Mouse (Mus musculus) embryo, embryonic 11.5 days (tissue): ENCODE data around the gene Fxyd7.
A peak's percentile ranks its signal among the peaks of the same experiment; 100 is the strongest.

ENCODE experiments used
- DNase-seq: peaks from one replicate; pipeline ENCODE4 v3.0.0-alpha.2; 2012; ENCODE audit warnings: low read depth, low spot score

The Fxyd7 gene

DNA sequence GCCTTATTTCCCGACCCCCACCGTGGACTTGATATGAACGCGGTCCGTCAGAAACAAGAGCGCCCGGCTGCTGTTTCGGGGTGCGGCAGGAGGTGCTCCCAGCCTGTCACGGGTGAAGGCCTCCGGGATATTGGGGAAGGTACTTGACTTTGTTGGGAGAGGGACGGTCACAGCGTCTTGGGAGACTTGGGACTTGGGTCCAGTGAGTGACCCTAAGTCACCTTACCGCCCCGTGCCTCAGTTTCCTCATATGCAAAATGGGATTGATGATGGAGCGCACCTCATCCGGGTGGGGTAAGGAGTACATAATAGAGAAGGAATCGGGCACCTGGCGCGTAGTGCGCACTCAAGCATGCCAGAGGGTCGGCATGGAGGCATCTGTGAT lies 976 bp upstream of the Fxyd7 start:
- no peak for DNase-seq

DNA sequence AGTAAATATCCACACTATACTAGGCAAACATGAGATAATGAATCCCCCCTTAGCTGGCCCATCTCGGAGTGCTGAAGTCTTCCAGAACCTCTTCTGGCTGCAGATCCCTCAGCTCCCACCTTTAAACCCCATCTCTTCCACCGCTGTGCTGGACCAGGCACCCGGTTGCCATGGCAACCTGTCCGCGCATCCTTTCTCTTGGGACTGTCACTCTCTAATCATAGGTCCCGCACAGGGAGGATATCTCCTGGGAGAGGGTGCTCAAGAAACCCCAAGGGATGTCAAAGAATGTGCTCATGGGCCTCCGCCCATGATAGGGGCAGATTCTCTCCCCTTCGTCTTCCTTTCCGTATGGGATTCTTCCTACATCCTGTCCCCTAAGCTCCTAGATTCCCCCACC lies 346 bp downstream of the Fxyd7 start:
- DNase-seq: no peak

DNA sequence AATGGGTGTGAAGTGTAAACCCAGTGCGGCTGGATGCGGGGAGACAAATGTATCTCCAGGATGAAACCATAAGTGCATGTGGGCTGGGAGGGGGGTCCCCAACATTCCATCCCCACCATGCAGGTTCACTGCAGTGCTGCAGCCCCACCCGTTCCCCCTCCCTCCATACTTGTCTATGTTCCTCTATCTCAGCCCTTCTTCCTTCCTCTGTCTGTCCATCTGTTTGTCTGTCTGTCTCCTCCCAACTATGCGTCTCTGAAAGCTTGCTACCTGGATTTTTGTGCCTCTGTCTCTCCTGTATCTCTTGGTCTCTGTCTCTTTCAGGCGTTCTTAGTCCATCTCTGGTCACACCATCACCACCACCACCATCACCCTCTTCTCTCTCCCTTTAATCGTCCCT lies 780 bp downstream of the Fxyd7 start:
- DNase-seq: no peak

DNA sequence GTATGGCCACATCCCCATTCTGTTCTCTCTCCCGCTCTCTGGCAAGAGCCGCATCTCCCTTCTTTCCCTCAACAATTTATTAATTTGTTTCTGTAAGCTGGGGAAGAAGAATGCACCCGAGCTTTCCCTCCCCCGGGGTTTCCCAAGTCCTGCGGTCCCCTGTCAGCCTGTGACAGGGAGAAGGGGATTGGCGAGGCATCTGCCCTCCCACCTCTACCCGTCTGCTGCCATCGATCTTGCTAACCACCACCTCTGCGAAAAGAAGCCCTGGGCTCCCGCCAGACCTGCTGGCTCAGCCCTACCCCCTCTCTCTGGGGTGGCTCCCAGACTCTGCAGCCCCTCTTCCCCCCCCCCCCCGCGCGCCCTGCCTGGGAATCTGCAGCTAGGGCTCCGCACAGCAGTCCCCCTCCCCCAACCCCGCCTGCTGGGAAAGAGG lies 1.4 kb downstream of the Fxyd7 start:
- DNase-seq: no peak

DNA sequence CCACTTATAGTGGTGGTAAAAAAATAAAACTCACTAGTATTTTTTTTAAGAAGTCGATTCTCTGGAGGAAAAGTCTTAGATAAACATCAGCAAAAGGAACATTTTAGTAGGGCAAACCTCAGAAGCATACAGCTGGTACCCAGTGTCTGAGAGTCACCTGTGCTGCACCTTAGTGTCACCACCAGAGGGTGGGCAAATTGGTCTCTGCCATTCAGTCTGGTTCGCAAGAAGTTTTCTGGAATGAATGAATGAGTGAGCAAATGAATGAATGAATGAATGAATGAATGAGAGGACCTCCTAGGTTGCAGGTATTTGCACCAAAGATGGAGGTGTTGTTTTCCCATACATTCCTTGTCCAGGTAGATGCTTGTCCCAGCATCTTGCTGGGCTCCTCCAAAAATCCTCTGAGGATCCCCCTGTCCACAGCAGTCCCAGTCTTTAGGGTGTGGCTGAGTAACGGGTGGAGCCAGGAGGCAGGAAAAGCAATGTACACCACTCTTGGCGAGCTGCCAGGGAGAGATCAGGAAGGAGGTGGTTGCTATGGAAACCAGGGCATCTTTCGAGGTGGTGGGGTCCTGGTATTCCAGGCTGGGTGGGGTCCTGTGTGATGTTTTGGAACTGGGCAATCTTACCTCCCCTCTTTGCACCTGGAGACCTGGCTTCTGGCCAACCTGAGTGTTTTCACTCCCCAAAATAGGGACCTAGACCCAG lies 2.0 kb downstream of the Fxyd7 start:
- DNase-seq: no peak

DNA sequence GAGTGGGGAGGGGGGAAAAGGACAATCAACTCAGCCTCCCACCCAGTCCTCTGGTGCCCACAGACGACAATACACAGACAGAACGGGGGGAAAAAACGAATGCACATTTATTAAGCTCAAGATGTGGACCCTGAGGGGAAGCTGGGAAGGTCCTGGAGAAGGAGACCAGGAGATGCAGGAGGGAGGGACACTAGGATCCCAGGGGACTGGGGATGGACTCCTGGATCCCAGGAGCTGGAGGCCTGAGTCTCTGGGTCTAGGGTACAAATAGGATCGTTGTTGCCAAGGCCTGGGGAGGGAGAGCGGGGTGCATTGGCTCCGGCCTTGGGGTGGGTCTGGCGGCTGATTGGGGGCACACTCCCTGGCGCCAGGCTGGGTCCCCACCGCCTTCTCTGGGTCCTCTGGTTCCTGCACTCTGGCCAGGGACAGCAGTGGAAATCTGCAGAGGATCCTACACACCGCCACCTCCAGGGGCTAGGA lies 8.8 kb downstream of the Fxyd7 start, which contains the start of gene Fxyd5:
Gene Fxyd5 (minus strand): TSS at position 51 of the 480 bp plus-strand sequence.
- DNase-seq: no peak

DNA sequence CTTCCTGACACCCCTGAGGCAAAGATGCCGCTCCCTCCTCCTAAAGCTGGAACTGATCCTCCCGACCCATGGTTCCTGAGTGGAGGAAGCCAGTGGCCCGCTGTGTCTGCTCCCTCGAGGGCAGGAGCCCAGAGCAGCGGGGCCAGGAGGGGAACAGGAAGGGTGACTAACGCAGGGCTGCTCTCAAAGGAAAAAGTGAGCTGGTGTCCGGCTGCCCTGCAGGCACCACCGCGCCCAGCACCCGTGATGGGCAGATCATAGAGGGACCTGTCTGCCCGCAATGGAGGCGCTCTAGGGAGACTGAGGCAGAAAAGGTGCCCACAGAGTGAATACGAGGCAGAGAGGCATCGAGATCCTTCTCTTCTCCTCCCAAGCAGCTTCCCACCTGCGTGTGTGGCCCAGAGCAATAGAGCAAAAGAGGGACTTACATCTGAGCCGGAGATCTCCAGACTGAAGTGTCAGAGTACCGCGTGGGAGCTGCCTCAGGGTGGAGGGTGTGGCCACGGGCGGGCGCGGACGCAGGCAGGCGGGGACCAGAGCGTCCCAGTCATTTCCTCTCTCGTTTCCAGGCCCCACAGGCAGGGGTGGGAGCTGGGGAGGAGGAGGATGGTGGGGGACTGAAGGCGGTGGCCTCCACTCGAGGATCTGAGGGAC lies 9.5 kb downstream of the Fxyd7 start:
- no peak for DNase-seq

DNA sequence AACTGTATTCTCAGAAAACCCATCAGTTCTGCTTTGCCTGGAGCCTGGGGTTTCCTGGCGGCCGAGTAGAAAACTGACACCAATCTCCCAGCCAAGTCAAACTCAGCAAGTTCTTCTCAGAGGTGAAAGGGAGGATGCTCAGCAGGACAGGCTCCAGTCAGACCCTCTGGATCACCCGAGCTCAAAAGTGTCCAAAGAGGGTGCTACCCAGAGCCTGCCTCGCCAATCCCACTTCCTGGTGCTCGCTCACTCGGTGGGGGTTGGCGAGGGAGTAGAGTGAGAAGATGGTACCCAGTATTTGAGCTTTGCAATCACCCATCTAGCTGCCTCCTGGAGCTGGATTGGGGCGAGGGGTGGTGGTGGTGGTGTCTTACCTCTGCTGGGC lies 10.3 kb downstream of the Fxyd7 start:
- DNase-seq: no peak

DNA sequence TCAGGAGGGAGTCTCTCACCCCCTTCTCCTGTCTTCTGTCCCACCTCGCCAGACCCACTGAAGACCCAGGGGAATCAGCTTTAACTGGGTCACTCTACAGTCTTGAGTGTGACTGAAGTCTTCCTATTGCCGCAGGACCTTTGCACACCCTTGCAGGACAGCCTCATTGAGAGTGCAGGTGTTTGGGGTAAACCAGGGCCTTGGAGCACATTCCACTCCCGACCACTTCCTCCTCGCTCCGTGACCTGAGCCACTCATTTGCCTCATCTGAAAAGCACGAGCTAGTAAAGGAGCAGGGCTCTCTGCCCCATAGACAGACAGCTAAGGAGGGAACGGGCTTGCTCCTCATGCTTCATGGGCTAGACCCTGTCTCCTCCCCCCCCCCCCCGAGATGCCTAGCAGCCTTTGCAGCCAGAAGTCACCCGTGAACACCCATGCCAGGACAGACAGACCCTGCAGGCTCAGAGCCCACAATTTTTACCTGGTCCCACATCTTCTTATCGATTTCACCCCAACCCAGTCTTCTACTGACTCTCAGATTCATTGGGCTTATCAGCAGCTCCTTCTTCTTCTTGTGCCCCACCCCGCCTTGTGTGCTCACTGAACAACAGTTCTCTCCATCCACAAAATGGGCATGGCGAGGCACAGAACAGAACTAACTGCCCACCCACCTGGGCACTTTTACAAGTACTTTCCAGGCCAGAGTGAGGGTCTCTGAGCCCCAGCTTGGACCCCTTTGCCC lies 10.8 kb downstream of the Fxyd7 start:
- DNase-seq: no peak

DNA sequence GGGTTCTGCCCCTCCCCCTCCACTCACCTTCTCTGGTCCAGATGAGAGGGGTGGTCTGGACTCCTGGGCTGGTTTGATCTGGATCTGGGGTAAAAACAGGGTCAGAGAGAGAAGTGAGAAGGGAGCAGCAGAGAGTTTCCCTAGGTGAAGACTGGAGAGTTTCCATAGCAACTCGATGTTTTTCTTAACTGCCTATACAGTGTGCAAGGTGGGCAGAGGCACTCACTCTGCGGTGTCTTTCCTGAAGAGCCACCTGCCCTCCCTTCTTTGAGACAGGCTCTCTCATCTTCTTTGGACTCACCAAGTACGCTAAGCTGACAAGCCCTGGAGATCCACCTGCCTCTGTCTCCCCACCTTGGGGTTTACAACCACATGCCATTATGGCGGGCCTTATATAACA lies 12.3 kb downstream of the Fxyd7 start:
- DNase-seq: no peak

DNA sequence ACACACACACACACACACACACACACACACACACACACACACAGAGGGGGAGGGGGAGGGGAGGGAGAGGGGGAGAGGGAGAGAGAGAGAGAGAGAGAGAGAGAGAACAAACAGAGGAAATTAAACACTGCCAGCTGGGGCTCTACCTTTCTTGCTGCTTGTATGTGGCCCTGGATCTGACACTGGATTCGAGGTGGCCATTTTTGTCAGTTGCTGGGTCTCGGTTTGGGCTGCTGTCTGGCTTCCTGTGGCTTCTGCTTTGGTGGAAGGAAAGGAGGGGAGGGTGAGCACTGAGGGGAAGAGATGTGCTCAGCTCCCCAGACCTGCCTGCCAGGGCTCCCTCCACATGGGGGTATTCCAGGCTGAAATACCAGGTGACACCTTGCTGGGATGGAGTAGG lies 13.6 kb downstream of the Fxyd7 start:
- DNase-seq: no peak

DNA sequence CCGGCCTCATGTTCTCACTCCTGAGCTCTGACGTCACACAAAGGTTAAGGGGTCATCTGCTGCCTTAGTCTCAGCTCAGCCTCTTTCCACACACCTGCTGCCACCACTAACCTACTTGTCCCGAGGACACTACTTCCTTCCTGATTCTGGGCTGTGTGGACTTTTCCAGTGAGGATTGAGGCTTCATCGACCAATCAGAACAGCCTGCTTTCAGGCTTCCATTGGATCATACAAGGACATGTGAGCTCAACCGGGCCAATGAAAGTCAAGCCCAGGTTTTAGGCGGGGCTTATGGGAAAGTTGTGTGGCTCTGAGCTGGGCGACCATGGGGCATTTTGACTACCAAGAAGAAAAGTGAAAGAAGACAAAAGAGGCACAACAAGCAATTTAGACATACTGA lies 14.3 kb downstream of the Fxyd7 start:
- DNase-seq: no peak

DNA sequence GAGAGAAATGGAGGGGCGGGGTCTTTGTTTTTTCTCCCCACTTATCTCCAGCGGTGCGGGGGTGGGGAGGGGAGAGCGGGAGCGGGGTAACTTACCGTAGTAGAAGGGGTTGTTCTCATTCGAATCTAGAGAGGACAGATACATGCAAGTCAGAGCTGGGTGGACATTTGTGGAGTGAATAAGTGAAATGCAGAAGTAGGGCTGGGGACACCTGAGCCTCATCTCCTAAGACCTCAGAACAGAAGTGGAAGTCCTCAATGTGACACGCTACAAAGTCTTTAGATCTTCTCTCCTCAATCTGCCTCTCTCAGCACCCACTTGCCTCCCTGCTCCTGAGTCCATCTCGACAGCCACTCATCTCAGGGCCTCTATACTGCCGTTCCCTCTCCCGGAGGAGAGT lies 16.0 kb downstream of the Fxyd7 start:
- no peak for DNase-seq

DNA sequence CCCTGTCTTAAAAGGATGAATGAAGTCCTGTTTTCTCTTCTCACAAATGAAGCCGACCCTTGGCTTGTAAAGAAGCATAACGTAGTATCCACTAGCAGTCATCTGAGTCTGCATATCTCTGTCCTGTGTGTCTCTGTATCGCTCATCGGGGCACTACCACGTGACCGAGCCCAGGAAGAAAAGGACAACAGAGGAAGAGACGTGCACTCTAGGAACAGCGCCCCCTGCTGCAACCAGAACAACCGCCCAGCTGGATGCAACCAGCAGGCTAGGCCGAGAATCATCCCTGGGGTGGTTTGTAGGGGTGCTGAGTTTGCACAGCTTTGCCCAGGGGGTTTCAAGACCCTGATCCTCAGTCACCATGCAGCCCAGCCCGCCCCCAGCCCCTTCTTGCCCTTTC lies 16.5 kb downstream of the Fxyd7 start:
- no peak for DNase-seq

DNA sequence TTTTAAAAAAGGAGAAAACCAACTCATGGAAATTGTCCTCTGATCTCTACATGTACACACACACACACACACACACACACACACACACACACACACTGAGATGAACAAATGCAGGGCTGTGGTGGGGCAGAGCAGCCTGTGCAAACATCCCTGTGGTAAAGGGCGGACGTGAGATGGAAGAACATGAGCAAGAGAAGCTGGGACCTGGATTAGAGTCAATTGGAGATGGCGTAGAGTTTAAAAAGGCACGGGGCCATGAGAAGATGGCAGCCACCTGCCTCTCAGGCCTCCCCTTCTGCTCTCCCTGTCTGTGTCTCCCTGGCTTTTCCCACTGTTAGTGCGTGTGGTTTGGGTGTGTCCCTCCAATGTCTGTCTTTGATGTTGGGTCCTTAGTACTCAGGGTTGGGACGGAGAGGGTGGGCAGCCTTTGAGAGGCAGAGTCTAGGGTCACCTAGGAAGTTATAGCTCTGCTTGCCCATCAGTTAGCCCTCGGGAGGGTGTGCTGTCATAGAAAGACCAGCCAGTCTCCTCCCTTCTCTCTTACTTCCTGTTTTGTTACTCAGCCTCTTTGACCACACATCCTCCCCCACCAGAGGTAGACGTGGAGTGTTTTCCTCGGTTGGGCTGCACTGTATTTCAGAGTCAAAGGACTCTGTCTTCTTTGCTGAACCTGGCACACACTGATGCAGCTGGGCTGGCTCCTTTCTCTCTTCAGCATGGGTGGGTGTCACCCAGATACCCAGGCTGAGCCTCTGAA lies 17.7 kb downstream of the Fxyd7 start:
- no peak for DNase-seq

DNA sequence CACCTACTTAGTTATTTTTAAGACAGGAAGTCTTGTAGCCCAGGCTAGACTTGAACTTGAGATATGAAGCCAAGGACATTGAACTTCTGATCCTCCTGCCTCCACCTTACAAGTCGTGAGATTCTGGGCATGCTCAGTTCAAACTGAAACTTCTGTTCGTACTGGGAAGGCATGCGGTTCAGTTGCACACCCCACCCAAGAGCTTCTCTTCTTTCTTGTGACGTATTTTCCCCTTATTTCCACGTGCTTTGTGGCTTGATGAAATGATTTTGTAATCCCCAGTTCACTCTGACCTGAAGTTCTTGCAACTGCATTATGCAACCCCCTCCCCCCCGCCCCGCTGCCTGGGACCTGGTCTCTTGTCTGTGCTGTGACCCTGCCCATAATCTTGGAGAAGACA lies 19.5 kb downstream of the Fxyd7 start:
- no peak for DNase-seq

DNA sequence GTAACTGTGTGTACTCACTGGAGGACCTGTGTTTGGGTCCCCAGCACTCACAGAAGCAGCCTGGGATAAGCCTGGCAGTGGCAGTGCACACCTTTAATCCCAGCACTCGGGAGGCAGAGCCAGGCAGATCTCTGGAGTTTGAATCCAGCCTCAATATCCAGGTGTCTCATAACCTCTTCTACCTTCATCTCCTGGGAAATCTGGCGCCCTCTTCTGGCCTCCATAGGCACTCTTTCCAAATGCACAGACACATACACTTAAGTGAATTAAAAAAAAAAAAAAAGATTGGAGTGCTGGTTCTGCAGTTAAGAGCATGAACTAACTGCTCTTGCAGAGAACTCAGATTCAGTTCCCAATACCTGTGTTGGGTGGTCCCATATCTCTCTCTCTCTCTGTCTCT lies 20.6 kb downstream of the Fxyd7 start:
- DNase-seq: no peak

DNA sequence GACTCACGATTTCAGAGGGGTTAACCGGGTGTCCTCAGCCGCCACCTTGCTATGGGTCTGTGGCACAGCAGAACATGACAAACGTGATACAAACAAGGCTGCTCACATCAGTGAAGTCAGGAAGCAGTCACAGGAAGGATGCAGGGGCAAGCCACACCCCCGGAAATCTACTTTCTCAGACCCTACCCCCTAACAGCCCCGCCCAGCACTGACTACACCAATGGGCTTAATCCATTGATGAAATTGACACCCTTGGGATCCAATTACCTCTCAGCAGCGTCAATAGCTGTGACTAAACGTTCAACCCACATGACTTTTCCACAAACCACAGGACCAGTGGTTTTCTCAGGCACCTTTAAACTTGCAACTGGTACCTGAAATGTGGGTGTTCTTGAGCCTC lies 22.7 kb downstream of the Fxyd7 start:
- no peak for DNase-seq

DNA sequence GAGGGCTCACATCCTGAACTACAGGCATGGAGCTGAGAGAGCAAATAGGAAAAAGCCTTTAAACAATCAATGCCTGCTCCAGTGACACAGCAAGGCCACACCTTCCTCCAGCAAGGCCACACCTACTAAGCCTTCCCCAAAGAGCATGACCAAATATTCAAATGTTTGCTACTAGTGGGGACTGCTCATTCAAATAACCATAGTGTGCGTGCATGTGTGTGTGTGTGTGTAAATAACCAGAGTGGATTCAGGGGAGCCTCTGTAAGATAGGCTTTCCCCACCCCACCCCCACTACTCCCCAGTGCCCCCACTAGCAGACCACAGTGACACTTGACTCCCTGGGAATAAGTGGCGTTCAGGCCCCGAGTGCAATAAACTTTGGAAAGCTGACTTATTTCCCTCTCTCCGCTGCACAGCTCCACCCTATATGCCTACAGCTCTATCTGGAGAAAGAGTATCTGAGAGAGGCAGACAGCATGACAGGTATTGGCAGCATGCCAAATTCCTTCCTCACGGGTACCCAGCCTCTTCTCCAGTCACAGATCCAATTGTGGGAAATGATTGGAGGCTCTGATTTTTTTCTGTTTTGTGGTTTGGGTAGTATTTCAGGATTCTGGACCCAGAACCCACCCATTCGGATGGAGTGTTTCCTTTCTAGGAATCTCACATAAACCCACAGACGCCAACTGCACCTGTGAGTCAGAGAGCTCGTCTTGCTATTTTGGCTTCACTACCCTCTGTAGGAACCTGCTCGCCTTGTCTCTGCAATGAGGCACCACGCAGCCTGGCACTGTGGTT lies 34.0 kb downstream of the Fxyd7 start:
- DNase-seq: peak; percentile 17

DNA sequence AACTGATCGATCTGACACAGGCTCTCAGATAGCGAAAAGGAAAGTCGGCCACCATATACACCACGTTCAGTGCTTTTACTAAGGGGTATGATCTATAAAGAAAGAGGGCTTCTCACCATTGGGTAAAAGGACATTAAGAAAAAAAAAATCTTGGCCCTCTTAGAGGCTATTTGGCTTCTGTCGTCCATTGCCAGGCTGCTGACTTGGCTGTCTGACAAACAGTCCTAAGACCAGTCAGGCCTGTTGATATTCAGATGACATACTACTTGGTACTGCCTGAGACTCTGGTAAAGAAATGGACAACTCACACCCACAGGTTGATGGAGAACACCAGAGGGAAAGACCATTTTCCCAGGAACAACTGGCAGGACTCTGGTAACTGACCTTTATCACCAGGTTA lies 38.3 kb downstream of the Fxyd7 start:
- no peak for DNase-seq

DNA sequence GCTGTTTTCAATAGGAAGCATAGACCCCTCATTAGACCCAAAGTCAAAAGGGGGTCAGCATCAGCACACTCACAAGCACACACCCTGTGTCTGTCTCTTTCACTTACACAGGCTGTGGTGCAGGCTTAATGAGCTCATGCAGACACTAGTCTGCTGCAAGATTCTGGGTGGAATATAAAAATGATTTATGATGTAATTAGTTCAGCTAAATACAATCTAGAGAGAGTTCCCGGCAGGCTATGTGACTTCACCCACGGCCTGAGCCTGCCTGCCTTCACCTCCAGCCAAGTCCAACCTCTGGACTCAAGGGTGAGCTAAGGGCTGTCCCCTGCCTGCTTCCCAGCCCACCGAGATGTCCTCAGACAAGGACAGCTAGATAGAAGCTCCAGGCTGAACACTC lies 42.4 kb downstream of the Fxyd7 start:
- no peak for DNase-seq
